Mouse (Mus musculus) left cerebral cortex, adult 9 months (tissue): ENCODE results near the gene Mrpl23.

ENCODE experiments used
- DNase-seq, 2 experiments: peaks; one replicate each; pipeline ENCODE4 v3.0.0; 2022; ENCODE audit warnings: low spot score in 2 of 2

The Mrpl23 gene

DNA sequence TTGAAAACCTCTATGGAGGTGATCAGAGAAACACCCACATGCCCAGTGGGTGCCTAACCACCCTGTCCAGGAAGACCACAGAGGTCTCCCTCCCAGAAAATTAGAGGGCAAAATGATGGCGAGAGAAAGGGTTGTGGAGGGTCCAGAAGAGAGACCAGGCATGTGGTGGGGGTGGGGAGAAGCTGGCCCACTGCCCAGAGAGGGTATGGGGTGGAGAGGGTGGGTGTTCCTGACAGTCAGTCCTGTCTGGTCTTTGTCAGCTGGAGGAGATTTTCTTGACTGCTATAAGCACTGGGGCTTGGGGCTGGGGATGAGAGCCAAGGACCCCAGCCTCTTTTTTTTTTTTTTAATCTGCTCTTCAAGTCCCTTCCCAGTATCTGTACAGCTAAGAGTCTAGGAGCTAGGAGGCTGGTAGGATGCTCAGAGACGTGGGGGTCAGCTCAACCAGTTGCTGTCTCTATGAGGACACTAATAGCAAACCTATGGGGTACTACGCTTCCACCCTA lies 41.7 kb downstream of the Mrpl23 start:
- no peak for DNase-seq

- DNase-seq = no peak
Measured at GRCm38 (mm10) chr7:142574826-142575351, 42.4 kb downstream of the Mrpl23 start.

DNA sequence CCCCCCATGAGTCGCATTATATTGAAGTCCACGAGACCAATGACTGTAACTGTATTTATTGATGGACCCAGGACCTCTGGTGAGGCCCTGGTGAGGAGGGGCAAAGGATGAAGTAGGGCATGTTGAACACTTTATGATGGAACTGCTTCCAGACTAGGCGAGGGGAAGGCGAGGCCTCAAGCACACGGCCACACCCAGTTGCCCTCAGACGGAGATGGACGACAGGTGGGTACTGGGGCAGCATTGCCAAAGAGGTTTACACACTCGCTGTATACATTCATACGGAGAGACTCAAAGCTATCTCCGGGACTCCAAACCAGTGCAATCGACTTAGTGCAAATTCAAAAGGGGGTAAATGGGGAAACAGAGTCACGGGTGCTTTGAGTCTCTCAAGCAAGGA lies 43.0 kb downstream of the Mrpl23 start:
- no peak for DNase-seq

- no peak for DNase-seq
Measured at GRCm38 (mm10) chr7:142575971-142576370, 43.5 kb downstream of the Mrpl23 start.

DNA sequence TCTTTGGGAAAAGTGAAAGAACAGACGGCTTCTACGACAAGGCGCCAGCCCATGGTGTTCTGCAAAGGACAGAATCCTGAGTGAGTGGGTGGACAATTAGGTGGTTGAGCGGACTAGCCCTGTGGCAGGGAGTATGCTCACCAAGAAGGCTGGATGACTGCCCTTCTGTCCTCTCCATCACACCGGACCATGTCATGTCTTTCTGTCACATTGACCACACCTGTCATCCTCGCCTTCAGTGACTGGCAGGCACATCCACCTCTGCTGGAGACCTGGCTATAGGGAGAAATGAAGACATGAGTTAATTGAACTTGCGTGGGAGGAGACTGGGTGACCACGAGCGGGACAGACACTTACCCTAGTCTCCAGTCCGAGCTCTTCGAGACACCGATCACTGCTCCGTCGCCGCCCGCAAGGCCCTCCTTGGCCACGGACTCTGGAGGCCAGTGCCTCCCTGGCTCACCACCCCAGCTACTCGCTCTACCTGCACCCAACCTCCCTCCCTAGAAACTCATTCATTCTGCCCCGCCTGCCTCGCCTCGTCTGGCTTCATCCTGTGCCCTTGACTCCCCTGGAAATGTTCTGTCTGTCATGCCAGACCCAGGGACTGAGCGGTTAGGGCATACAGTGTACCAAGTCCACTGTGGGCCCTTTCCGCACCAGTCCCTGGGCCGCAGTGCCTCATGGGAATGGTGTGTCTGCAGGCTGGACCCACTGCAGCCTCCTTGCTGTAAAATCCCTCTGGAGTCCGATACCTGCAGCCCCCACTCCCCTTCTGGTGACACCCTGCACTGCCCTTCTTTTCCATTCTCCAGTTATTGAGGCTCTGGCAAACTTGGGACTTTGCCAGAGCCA lies 44.2 kb downstream of the Mrpl23 start:
- no peak for DNase-seq

GRCm38 (mm10) chr7:142577806-142578423 lies 45.4 kb downstream of the Mrpl23 start:
- no peak for DNase-seq

GRCm38 (mm10) chr7:142579069-142579468 lies 46.6 kb downstream of the Mrpl23 start:
- no peak for DNase-seq

- peak in 1 of 2 experiments; percentile 67 for DNase-seq
Measured at GRCm38 (mm10) chr7:142580121-142580879, 47.8 kb downstream of the Mrpl23 start.

DNA sequence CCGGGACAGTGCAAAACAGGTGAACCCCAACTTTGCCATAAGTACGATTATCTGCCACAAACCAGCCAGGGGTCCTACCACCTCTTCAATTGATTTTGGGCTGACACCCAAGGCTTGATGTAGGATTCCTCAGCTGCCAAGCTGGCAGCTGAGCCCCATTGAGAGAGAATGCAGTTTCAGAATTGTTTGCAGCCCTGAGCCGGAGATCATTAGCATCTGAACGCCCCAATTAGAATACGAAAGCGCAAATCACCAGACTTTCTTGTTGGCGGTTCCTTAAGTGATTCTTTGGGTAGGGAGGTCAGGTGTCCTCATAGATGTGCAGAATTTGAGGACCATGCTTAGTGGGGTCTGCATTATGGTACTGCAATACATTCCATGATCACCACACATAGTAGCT lies 48.7 kb downstream of the Mrpl23 start:
- DNase-seq = no peak

GRCm38 (mm10) chr7:142581656-142582228 lies 49.3 kb downstream of the Mrpl23 start:
- peak in 1 of 2 experiments; percentile 37 for DNase-seq

- DNase-seq = no peak
Measured at GRCm38 (mm10) chr7:142584882-142585281, 52.4 kb downstream of the Mrpl23 start.

DNA sequence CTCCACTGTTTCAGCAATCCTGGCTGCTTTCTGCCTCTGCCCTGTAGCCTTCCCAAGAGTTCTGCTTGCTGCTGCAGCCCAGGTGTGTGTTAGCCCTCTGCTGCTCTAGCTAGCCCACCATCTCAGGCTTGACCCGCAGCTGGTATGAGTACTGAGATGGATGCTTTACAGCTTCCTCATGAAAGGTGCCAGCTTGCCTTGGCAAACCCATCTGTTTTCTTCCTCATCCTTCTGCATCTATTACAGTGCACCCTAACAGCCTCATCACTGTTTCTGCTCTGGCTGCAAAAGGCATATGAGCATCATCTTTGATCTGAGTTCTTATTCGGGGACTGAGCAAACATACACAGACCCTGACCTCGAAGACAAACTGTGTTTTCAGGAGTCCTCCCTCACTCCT lies 53.4 kb downstream of the Mrpl23 start:
- DNase-seq = peak in 1 of 2 experiments; percentile 25

- peak in 1 of 2 experiments; percentile 53 for DNase-seq
Measured at GRCm38 (mm10) chr7:142588282-142588941, 55.9 kb downstream of the Mrpl23 start.
